Mouse (Mus musculus) neutrophil, adult 5-6 weeks (primary cell): ENCODE results near the gene Katnbl1. TPM values are rescaled to one million over a fixed set of nuclear protein-coding genes. Genes with fewer than 3 reads are reported as not detected.
"Not testable (repeated sequence)": the region's sequence is repeated elsewhere in the genome, so short reads cannot be mapped to it uniquely, and the experiment has no call there.

Experiments
- ATAC-seq: fragments of 151-379, 151-347 bp; 2 replicates; pipeline ENCODE4 v1.8.0; 2017; ENCODE audit warnings: mild to moderate bottlenecking, moderate TSS enrichment; ENCODE audit not compliant: insufficient number of reproducible peaks, poor library complexity, low FRiP score, severe bottlenecking; ENCODE audit errors: extremely low read depth
- total RNA-seq: library from RNA; stranded (forward); fragments of 200-1000 nt; gene quantifications from 2 replicates; pipeline ENCODE4 v1.2.3, GENCODE M21; 2017

Katnbl1 gene
- total RNA-seq, 1 experiment from 2014 or later = 15.6 TPM

DNA sequence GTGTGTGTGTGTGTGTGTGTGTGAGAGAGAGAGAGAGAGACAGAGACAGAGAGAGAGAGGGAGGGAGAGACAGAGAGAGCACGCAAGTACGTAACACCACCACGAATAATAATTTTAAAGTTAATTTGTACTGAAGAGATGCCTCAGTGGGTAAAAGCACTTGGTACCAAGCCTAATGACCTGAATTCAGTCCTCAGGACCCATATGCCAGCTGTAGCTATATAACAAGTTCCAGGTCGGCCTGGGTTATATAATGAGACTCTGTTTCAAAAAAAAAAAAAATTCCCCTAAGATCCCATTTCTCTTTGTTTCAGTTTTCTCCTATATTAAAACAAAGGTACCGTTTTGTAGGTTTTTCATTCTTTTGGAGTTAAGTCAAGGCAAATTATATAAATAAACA, 11.8 kb downstream of the Katnbl1 start:
- ATAC-seq = no peak

GRCm38 (mm10) chr2:112391346-112392000, 12.5 kb downstream of the Katnbl1 start:
- no peak for ATAC-seq

DNA sequence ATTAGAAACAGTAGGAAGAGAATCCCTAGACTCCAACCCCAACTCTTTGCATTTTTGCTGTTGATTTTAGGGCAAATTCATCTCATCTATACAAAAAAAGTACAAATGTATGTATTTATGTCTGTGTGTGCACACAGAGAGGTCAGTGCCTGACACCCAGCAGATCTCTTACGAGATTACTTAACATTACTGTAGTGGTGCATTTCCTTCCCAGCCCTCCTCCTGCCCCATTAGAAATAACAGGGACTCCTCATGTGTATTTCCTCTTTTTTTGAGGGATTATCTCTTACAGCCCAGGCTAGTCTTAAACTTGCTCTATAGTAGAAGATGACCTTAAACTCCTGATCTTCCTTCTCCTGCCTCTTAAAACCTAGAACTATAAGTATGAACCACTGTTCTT, 13.7 kb downstream of the Katnbl1 start:
- no peak for ATAC-seq

DNA sequence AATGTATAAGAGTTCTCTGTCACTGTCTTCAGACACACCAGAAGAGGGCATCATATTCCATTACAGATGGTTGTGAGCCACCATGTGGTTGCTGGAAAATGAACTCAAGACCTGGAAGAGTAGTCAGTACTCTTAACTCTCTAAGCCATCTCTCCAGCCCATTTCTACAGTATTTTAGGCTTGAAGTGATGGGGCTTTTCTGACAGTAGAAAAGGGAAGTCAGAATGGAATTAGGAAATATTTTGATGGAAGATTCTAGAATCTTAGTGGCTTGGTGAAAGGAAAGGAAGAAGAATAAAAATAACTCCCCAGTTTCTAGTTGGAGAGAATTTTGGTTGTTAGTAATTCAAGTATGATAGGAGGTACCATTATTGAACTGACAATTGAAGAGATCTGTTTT, 14.9 kb downstream of the Katnbl1 start:
- no peak for ATAC-seq

- no peak for ATAC-seq
Observed at GRCm38 (mm10) chr2:112396649-112397048, 17.6 kb downstream of the Katnbl1 start.

DNA sequence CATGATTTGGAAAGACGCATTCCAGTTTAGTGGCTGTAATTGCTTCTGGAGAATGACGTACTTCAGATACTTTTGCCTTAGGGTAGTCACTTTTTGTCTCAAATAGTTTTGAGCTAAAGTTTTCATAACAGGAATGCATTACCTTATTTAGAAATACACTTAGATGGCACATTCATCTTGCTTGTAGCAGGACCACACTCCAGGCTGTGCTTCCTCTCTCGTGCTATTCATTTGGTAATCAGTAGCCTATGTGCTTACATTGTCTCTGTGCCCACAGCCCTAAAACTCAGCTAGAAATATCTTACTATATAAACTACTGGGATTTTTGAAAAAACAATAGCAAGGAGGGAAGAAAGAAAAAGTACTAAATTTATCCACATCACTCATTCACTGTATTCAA, 28.0 kb downstream of the Katnbl1 start:
- ATAC-seq = no peak

DNA sequence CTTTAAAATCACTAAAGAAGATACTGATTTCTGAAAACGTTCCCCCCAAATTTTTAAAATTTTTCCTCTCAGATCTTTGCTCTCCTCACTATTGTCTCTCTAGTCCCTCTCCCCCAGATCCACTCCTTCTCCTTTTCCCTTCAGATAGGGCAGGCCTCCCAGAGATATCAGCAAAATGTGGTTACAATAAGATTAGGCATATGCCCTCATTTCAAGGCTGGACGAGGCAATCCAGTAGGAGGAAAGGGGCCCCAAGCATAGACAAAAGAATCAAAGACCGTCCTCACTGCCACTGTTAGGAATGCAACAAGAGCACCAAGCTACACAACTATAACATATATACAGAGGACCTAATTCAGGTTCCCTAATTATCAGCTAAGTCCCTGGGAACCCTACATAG, 46.3 kb downstream of the Katnbl1 start:
- ATAC-seq = no peak

DNA sequence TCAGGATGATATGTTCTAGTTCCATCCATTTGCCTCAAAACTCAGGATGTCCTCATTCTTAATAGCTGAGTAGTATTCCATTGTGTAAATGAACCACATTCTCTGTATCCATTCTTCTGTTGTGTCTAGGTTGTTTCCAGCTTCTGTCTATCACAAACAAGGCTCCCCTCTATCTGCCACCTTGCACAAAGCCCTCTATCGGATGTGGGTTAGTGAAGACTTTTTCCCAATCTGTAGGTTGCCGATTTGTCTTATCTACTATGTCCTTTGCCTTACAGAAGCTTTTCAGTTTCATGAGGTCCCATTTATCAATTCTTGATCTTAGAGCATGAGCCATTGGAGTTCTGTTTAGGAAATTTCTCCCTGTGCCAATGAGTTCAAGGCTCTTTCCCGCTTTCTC, 49.5 kb downstream of the Katnbl1 start:
- ATAC-seq = not testable (repeated sequence)

DNA sequence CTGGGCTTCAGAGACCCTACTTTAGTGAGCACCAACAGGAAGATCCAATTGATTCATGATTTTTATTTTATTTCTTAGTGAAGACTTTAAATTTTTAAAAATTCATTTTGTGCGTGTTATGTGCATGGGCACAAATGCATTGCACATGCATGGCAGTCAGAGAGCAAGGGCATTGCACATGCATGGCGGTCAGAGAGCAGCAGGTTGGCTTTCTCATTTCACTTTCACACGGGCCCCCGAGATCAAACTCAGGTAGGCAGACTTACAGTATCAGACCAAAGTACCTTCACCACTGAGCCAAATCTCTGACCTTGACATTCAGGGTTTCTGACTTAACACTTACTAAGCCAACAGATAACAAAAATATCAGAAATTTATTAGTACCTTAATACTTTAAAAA, 50.7 kb downstream of the Katnbl1 start:
- no peak for ATAC-seq

- no peak for ATAC-seq
Observed at GRCm38 (mm10) chr2:112430403-112430802, 51.4 kb downstream of the Katnbl1 start.

DNA sequence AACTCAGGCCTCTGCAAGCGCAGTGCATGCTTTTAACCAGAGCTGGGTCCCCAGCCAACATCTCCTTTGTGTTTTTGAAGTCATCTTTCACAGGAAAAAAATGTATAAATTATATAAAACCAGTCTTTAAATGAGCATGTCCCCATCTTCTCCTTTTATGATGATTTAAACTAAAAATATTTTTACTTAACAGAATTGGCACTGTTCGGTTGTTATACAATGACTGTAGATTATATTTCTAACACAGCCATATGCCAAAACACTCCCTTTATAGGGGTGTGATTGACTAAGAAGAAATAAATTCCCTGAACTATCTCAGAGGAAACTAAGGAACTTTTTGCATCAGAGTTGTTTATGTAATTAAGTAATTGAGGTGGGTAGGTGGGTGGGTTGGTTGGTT, 53.5 kb downstream of the Katnbl1 start:
- ATAC-seq = no peak

GRCm38 (mm10) chr2:112433359-112433758, 54.3 kb downstream of the Katnbl1 start:
- ATAC-seq = no peak

DNA sequence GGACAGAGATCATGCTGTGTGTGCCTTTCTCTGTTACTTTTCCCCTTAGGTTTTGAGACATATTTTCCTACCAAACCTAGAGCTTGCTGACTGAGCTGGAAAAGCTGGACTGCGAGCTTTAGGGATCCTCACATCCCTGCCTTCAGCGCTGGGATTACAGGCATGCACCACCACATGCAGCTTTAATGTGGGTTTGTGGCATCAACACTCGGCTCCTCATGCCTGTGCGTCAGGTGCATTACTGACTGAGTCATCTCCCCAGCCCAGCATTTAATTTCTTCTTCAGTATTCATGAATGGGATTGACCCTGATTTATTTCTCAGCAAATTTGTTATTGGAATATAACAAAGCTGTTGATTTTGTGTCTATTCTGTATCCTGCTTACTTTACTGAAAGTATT, 57.3 kb downstream of the Katnbl1 start:
- ATAC-seq = no peak

DNA sequence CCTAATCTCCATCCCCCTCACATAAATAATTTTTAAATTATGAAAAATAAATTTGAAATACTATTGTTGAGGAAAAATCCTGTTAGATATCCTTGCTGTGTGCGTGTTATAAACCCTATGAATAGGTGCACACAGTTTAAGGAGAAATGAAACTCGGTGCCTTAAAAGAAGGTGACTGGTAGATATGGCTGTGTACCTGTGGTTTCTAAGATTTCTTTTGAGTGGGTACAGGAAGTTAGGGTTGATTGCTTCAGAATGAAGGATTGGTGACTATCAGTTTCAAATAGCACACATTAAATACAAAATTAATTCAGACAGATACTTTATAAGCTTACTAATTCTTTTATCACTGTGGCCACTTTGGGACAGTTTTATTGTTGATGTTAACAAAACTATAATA, 58.6 kb downstream of the Katnbl1 start:
- ATAC-seq = peak; percentile 86

DNA sequence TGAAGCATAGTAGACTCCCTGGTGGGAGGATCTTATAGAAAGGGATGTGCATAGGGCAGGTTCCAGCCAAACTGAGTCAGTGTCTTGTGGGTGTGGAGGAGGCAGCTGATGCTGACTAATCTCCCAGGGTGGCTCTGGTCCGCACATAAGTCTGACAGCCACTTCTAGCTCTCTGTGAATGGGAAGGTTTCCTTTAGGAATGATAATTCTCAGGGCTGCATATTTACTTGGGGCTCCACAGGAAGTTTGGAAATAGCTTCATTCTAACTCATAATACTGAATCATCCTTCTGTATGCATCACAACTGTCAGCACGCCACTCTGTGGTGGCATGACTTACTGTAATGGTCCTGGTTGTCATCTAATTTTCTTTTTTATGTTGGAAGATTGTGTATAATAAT, 64.5 kb downstream of the Katnbl1 start:
- ATAC-seq = no peak

DNA sequence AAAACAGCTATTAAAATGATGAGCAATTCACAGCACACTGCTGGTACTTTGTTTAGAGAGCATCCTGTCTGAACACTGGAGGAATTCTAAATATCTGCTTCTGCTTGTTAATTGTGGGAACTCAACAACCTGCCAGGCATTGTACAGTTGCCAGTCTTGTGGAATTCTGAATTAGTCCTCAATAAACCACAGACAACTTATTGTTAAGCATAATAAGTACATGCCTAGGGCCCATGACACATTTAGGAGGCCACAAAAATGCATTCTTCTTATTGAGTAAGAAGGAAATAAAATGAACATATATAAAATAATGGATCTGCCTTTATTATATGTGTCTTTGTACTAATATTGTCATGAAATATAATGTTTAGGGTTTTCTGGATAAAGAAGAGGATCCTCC, 66.5 kb downstream of the Katnbl1 start:
- no peak for ATAC-seq

- peak; percentile 64 for ATAC-seq
Observed at GRCm38 (mm10) chr2:112448046-112448445, 69.0 kb downstream of the Katnbl1 start.

- ATAC-seq = no peak
Observed at GRCm38 (mm10) chr2:112448510-112449059, 69.6 kb downstream of the Katnbl1 start.

GRCm38 (mm10) chr2:112449597-112450296, 70.7 kb downstream of the Katnbl1 start:
- no peak for ATAC-seq

GRCm38 (mm10) chr2:112452513-112452912, 73.5 kb downstream of the Katnbl1 start:
- ATAC-seq = not testable (repeated sequence)
